Mouse (Mus musculus) splenic B cell, adult 2 months (primary cell): Measurements from ENCODE around the gene Awat1.

ENCODE experiments used
- DNase-seq: peaks from one replicate; pipeline ENCODE4 v3.0.0-alpha.2; 2011; ENCODE audit warnings: low read depth, low spot score
- H3K27me3 ChIP-seq: 2 replicates; pipeline ENCODE4 v1.6.1; 2012; ENCODE audit warnings: mild to moderate bottlenecking, low read length, moderate library complexity, mixed read lengths; ENCODE audit not compliant: control insufficient read depth, poor library complexity, insufficient read depth, severe bottlenecking
- H3K36me3 ChIP-seq: 2 replicates; pipeline ENCODE4 v1.6.1; 2012; ENCODE audit warnings: mild to moderate bottlenecking, low read length, moderate library complexity, mixed read lengths; ENCODE audit not compliant: control insufficient read depth, poor library complexity, insufficient read depth, severe bottlenecking

The Awat1 gene

GRCm38 (mm10) chrX:100571951-100572350 is at the start of gene Awat1:
Gene Awat1, plus strand, starts transcription at chrX:100572251.
- no peaks in the 10 kb centered on the region for H3K27me3 ChIP-seq
- no peaks in the 10 kb centered on the region for H3K36me3 ChIP-seq
- no peak for DNase-seq

DNA sequence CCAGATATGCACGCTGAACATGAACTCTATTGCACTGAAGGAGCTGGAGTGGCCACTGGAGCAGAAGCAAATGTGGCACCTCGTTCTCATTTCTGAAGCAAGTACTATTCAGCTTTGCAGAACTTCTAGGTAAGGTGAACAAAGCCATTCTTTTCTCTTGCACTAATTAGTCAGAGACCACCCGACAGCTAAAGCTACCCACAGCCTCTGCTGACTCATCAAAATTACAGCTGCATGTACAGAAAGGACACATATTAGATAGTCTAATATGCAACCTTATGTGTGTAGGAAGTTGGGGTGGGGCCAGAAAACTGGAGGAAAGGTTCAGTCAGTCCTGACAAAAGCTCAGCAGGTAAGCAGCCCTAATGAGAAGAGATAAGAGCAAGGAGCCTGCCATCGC is 47.6 kb upstream of the Awat1 start, which contains the start of gene Dgat2l6:
Dgat2l6 (plus strand) TSS at position 368 of the 400 bp plus-strand sequence.
- no peaks in the 10 kb centered on the region for H3K27me3 ChIP-seq
- H3K36me3 ChIP-seq: no peaks in the 10 kb centered on the region
- DNase-seq: no peak

DNA sequence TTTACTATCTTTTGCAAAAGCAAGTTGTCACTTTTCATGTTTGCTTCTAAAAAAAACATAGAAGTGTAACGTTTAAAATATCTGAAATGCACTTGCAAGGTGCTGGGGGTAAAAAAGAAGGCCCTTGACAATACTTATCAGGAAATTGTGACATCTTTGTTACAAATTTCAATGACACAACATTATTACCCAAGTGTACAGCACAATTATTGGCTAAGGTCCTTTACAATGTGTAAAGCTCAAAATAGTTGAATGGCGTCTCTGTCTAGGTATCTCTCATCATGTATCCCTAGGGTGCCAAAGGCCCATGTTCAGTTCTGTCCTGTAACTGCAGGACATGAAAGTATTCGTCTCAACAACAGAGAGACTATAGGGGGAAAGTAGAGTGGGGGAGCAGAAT is 16.0 kb upstream of the Awat1 start:
- Histone ChIP-seq H3K27me3 (no peaks in the 10 kb centered on the region), H3K36me3 (no peaks in the 10 kb centered on the region)
- DNase-seq: no peak

DNA sequence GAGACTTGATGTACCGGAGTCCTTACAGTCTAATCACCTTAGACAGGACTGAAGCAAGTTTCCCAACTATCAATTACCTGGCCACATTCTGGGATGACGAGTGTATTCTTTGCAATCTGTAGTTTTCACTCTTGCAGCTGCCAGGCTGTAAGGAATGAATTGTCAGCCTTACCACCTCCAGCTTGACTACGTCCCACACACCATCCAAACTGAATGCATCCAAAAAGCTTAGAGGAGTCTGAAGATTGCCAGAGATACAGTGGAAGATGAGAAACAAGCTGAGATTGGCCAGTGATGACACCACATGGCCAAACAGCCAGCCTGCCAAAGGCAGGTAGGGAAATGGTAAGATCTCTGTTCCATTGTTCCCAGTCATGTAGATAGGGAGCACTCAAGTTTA is 6.4 kb upstream of the Awat1 start:
- Histone ChIP-seq H3K36me3 (no peaks in the 10 kb centered on the region), H3K27me3 (no peaks in the 10 kb centered on the region)
- no peak for DNase-seq

DNA sequence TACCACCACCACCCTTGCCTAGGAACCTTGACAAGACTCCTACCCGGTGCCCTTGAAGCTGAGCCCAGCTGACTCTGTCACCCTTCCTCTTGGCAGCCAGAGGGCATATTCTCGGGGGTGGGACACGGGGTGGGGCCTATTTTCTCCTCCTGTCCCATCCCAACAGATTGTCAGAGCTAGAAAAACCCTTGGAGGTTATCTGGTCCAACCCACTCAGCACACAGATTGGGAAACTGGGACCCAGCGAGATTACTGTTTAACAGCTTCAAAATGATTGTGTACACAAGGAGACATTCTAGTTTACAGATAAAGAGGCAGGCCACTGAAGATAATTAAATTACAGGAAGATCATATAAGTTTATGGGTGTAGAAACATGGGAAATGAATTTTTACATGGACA is 22.7 kb downstream of the Awat1 start, which contains the start of gene P2ry4:
P2ry4 (minus strand) TSS at position 79 of the 400 bp plus-strand sequence.
- no peak for DNase-seq
- H3K27me3 ChIP-seq: no peaks in the 10 kb centered on the region
- H3K36me3 ChIP-seq: no peaks in the 10 kb centered on the region

DNA sequence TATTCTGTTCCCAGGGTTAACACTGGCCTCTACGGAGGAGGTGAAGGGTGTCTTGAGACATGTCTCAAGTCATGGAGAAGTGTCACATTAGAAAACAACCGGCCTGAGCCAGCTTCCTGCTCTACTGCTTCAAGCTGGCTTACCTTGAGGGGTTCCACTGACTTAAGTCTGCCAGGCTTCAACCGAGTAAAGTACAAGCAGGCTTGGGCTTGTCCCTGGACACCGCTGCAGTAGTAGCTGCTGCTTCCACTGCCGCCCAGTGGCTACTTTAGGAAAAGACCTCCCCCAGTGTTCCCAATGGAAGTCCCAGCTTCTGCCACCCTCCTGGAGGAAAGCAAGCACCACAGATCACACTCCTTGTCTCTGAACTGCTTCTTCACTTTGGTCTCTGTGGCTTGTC is 25.4 kb downstream of the Awat1 start:
- Histone ChIP-seq H3K36me3 (no peaks in the 10 kb centered on the region), H3K27me3 (no peaks in the 10 kb centered on the region)
- DNase-seq: no peak

DNA sequence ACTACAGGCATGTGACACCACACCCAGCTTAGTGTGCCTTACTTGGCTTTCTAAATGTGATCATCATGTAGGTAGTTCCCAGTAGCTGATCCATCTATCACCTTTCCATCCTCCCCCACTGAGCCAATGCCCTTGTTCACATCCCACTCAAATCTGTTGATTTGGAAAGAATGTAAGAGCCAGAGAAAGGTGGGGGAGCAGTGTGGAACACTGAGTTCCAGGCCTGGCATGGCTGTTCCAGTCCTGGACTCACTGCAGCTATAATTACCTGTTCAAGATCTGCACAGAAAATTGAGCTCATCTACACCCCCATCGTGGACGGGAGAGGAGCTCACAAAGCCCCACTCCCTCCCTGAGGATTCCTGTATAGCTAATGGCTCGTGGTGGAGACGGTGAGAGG is 27.7 kb downstream of the Awat1 start:
- DNase-seq: no peak
- no peaks in the 10 kb centered on the region for H3K36me3 ChIP-seq
- H3K27me3 ChIP-seq: no peaks in the 10 kb centered on the region

DNA sequence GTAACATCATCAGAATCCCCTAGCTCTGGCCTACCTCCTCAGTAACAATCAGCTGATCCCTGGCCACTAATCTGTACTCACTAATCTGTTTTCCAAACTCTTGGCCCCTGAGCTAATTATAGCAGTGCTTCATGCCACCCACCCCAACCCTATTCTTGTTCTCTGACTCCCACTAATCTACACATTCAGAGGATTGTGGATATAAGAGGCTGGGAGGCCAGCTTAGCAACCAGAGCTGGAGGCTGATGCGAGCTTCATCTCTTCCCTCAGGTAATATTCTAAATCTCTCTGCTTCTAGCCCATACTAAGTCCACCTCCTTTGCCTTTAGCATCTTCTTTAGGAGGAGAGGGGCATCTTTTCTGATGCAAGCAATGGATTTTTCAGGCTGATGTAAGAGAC is 33.3 kb downstream of the Awat1 start, which contains the start of gene Arr3:
Arr3 (plus strand) TSS at position 184 of the 400 bp plus-strand sequence.
- no peaks in the 10 kb centered on the region for H3K36me3 ChIP-seq
- H3K27me3 ChIP-seq: no peaks in the 10 kb centered on the region
- no peak for DNase-seq

DNA sequence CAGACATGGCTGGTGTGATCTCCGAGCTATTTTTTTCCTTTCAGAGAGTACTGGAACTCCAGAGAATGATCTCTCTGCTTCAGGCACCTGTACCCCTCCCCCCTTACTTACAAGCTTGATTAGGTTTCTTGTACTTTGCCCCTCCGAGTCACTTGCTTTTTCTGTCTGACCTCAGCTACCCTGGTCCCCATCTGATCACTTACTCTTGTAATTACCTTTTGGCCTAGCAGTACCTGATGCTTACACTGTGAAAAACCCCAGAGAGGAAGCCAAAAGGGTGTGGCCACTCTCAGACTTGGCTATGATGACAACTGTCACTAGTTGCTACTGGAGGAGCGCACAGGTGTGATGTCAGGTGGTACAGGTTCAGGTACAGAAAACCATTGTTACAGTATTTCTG is 46.4 kb downstream of the Awat1 start:
- no peak for DNase-seq
- Histone ChIP-seq H3K27me3 (no peaks in the 10 kb centered on the region), H3K36me3 (peaks cover 2% of the 10 kb centered on the region; the same call in 1 of the 2 replicates)

DNA sequence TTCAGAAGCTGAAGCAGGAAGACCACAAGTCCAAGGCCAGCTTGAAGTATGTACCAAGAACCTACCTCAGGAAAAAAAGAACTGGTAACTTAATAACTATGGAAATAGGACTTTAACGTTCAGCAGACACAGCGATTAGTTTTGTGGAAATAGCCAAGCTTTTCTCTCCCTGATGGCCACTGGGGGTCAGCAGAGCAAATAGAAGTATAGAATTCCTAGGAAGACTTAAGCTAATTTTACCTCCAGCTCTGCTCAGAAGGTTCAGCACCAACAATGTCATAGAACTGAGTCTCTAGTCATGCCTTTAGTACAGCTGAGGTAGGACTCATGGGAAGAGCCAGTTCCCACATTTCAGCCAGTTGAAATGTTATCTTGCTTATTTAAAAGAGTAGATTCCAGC is 49.3 kb downstream of the Awat1 start:
- no peak for DNase-seq
- Histone ChIP-seq H3K27me3 (no peaks in the 10 kb centered on the region), H3K36me3 (peaks cover 2% of the 10 kb centered on the region; the same call in 1 of the 2 replicates)

DNA sequence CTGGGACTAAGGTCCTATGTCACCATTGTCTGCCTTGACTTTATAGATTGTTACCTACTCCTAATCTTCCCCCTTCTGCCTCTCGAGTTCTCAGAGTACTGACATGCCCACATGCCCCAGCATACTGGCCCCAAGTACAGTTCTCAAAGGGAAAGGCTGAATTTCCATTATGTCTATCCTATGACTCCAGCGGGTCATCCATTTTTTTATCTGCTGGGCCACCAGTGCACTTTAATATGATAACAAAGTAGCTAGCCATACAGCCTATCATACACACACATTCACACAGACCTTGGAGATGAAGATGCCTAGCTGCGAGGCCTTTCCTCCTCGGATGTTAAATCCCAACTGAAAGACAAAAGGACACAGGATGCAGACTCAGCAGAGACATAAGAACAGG is 52.2 kb downstream of the Awat1 start:
- Histone ChIP-seq H3K27me3 (no peaks in the 10 kb centered on the region), H3K36me3 (peaks cover 2% of the 10 kb centered on the region; the same call in 1 of the 2 replicates)
- DNase-seq: no peak

- H3K27me3 ChIP-seq: no peaks in the 10 kb centered on the region
- DNase-seq: no peak
- H3K36me3 ChIP-seq: peaks cover 2% of the 10 kb centered on the region; the same call in 1 of the 2 replicates
Measured at GRCm38 (mm10) chrX:100625146-100625545, 53.1 kb downstream of the Awat1 start.

DNA sequence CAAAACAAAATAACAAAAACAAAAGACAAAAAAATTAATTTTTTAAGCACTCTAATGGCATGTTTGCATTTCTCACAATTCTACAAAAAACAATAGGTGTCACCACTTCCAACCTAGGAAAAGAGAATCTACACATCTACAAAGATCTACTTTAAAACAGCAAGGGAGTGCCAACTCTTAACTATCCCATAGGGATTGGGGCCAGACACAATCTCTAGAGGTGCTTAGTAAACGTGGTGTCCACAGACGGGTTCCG is 53.4 kb downstream of the Awat1 start, which contains the start of gene Kif4:
Kif4 (plus strand) TSS at position 192 of the 256 bp plus-strand sequence.
- no peak for DNase-seq
- H3K27me3 ChIP-seq: no peaks in the 10 kb centered on the region
- H3K36me3 ChIP-seq: peaks cover 2% of the 10 kb centered on the region; the same call in 1 of the 2 replicates

DNA sequence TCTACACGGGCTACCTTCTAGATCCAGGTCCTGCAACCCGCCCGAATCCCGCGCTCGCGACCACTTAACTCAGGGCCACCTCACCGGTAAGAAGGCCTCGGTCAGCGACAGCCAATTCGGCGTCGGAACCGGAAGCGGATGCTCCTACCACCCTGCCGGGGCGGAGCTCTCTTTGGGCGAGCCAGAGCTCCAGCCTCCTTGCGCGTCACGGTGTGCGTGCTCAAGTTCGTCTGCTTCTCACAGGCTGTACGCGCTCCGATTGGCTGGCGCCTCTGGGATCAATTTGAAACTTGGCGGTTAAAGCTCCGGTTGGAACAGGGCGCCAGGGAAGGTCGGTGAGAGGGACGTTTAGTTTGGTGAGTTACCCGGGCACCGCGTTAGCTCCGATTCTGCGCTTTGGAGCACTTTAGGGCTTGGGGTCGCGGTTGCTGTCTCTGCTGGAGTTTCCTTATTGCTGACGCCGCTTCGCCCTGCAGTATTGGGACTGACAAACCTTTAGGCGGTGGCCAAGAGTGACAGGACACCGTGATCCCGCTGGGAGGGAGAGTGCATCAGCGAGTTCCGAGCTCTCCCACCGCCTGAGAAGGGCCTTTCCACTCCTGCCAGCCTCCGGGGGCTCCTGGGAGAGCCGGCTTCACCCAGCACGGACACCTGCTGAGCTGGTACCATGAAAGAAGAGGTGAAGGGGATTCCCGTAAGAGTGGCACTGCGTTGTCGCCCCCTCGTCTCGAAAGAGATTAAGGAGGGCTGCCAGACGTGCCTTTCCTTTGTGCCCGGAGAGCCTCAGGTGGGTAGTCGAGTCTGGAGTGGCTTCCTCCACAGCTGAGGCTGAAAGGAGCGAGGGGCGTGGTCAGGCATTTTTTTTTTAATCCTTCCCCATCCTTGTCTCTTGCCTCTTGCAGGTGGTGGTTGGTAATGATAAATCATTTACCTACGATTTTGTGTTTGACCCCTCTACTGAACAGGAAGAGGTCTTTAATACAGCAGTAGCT is 54.0 kb downstream of the Awat1 start, which contains the start of gene Pdzd11:
Pdzd11 (minus strand) TSS at position 767 of the 992 bp plus-strand sequence.
- H3K36me3 ChIP-seq: peaks cover 2% of the 10 kb centered on the region; the same call in 1 of the 2 replicates
- DNase-seq: peak; percentile 93
- no peaks in the 10 kb centered on the region for H3K27me3 ChIP-seq
